Mouse (Mus musculus) erythroblast, adult 5-6 weeks (primary cell): ENCODE data around the gene Sln. TPM values are rescaled to one million over a fixed set of nuclear protein-coding genes. Genes with fewer than 3 reads are reported as not detected.

ENCODE experiments used
- ATAC-seq: replicated peaks from 2 replicates; pipeline ENCODE4 v1.8.0; 2016; ENCODE audit warnings: moderate number of reproducible peaks, mild to moderate bottlenecking, moderate TSS enrichment, inconsistent platforms; ENCODE audit not compliant: poor library complexity, low FRiP score, severe bottlenecking
- total RNA-seq, 2 experiments: library from RNA; stranded (forward) in 1 of 2; stranded (reverse) in 1 of 2; fragments of 150-400 nt in 1 of 2; fragments of 200-764, 138-1000 nt in 1 of 2; gene quantifications; 2 replicates each; pipeline versions ENCODE4 v1.2.3 to v1.2.4; 2015 to 2017; ENCODE audit warnings: low replicate concordance in 2 of 2

The Sln gene
- not detected in 2 replicates for total RNA-seq (2015; ENCODE audit: low replicate concordance)
- not detected in 2 replicates for total RNA-seq (2017; ENCODE audit: low replicate concordance)

DNA sequence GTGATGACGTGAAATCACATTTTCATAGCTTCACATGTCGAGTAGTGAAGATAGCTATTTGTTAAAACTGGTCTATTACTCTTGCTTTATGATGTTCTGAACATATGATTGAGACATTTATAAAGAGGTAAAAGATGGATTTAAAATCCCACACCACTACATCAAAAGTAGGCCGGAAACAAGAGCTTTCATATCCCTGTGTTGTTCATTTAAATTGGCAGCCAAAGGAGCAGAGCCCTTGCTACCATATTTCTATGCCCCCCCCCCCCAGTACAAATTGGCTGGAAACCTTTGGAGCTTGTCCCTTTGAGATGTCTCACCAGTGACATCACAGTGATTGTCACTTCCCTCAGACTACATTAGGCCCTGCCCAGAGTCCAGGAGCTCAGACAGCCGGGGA lies at the start of gene Sln:
Gene Sln, plus strand, starts transcription at position 301 of the 400 bp plus-strand sequence.
- ATAC-seq = no peak

- no peak for ATAC-seq
These were observed 47.0 kb upstream of the Sln start for GRCm38 (mm10) chr9:53802921-53803320.

- ATAC-seq = no peak
These were observed 43.4 kb upstream of the Sln start for GRCm38 (mm10) chr9:53806496-53807086.

DNA sequence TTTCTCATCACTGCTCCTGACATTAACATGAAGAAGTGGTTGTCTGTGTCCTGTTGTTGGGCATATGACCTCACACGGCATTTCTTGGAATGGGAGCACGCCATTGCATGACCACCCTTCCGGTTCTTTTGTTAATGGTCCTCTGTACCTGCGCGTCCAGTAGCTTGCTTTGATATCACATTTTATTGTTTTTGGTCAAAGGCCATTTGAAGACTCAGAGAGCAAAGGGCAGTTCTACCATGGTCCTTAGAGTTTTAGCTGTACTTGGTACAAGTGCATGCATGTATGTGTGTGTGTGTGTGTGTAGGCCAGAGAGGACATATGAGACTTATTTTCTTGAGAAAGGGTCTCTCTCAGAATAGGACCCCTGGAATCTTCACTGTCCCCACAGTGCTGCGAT lies 36.5 kb upstream of the Sln start:
- ATAC-seq = no peak

DNA sequence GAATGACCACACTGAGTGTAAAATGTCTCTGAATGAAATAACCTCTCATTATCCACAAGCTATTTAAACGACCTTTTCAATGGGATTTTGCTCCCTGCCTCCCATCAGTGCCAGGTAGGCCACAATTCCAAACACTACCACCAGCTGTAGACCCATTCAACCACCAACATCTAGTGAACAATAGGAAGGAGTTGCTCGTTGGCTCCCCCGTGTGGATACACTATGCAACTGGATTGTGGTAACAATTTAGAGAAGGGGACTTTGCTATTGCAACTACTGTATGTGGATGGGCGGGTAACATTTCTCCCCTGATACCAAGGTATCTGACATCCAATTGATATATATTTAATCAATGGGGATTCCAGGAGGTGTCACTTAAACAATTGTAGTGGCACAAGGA lies 31.2 kb upstream of the Sln start:
- ATAC-seq = peak; percentile 52; the same call in 1 of the 2 replicates

DNA sequence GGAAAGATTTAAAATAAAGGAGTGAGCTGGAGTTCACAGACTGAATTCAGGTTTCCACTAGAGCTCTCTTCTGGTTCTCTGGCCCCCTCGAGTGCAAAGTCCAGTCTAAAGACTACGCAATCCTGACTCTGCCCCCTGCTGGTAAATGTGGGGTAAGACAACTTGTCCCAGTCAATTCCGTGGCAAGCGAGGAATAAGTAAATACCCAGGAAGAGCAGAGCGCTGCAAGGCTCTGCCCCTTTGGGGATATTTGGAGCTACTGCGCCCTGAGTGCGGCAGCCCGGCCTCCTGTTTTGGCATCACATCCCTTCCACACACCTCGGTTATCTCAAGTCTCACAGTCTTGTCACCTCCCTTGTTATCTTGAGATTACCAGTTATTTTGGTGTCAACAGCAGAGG lies 24.6 kb upstream of the Sln start:
- ATAC-seq = no peak

GRCm38 (mm10) chr9:53829081-53829865 lies 20.7 kb upstream of the Sln start:
- ATAC-seq = no peak

DNA sequence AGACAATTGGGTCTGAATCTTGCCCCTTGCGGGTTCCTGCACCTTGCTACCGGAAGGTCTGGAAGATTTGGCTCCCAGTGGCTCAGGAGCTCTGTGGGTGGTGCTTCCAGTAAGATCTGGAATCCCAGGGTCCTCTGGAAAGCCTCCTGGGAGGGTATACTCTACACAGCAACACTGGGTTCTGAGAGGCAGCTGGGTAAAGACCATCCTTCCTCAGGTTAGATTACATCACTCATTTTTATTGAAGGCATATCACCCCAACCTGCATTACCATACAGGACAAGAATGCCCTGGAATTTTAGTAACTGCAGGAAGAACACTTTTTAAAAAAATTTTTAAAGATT lies 20.1 kb upstream of the Sln start:
- no peak for ATAC-seq

DNA sequence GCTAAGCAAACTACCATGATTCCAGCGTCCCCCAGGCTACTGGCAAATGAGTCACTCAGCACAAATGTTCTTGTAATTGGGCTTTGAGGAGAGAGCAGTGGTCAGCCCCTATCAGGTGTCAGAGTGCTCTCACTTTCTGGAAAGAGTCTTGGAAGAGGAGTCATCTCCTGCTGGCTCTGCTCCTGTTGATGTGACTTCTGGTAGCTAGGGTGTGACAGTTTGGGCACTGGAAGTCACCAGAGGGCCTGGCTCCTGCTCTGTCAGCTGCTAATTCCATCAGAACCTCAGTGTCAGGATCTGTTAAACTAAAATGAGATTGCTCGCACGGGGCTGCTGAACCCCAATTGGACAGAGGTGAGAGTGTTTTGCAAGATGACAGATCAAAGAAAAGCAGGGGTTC lies 14.9 kb upstream of the Sln start:
- no peak for ATAC-seq

DNA sequence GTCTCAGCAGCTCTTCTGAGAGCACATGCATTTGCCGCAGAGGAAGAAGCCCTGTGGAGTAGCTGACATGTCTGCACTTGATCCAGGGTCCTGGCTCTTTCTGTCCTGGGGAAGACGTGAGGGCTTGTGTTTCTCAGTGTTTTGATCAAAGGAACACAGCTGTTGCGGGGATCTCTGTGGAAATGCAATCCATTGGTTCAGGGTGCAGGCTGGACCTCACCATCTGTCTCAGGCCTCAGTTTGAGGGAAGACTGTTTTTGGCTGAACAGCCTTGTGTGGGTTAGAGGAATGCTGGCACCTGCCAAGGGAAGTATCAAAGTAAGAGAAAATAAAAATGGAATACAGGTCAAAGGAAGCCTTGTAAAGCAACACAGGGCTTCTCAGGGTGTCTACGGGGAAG lies 14.0 kb upstream of the Sln start:
- no peak for ATAC-seq

- ATAC-seq = no peak
These were observed 11.1 kb upstream of the Sln start for GRCm38 (mm10) chr9:53838816-53839215.

GRCm38 (mm10) chr9:53848548-53848947 lies 1.4 kb upstream of the Sln start:
- no peak for ATAC-seq

DNA sequence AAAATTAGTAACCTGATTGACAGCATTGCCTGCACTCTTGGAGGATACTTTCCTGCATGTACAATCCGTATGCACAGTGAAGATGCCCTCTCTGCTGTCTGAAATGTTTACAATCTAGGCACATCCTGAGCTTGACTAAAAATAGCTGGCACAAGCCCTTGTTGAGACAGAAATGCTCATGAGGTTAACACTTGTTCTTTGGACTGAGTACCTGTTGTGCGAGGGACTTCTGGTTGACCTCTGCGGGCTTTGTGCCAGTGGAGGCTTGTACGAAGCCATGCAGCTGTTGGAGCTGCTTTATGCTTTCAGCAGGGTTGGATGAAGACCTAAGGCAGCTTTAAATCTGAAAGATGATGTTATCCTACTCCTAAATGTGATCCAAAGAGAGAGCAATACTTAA lies 2.2 kb downstream of the Sln start:
- no peak for ATAC-seq

- no peak for ATAC-seq
These were observed 3.7 kb downstream of the Sln start for GRCm38 (mm10) chr9:53853672-53854071.

- no peak for ATAC-seq
These were observed 4.6 kb downstream of the Sln start for GRCm38 (mm10) chr9:53854525-53854924.

GRCm38 (mm10) chr9:53857864-53858263 lies 7.9 kb downstream of the Sln start:
- no peak for ATAC-seq

GRCm38 (mm10) chr9:53873239-53873638 lies 23.3 kb downstream of the Sln start:
- ATAC-seq = no peak

- no peak for ATAC-seq
These were observed 27.5 kb downstream of the Sln start for GRCm38 (mm10) chr9:53877423-53877822.

DNA sequence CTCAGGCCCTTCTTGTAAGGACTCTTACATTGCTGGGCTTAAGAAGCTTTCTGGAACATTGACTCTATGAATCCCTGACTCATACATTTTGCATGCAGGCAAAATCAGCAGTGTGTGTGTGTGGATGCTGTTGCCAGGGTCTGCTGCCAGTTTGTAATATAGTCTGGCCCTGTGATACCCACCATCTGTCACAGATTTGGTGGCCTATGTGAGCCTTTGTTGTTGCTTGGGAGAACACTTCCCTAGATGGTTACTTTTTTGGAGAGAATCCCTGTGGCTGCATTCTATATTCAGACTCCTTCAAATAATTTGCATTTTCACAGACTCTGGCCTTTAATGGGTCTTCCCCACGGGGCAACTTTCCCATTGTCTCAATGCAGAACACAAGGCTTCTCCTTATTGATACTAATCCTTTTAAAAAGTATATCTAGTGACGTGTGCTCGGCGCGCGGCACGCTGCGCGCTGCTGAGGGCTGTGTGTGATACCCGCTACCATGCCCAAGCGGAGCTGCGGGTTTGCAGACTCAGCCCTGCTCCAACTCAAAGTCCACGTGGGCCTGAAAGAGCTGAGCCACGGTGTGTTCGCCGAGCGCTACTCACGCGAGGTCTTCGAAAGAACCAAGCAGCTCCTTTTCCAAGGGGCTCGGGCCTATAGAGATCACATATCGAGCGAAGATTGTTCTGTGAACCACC lies 33.8 kb downstream of the Sln start:
- ATAC-seq = no peak

GRCm38 (mm10) chr9:53890075-53890474 lies 40.1 kb downstream of the Sln start:
- no peak for ATAC-seq

- no peak for ATAC-seq
These were observed 45.9 kb downstream of the Sln start for GRCm38 (mm10) chr9:53895827-53896226.
